Mouse (Mus musculus): ENCODE results near the gene Slc30a10. TPM values are rescaled to one million over a fixed set of nuclear protein-coding genes. Genes with fewer than 3 reads are reported as not detected.

The Slc30a10 gene
- polyA plus RNA-seq, 1 experiment from 2014 or later = 8.3 TPM

- 54% methylated on average over 14 of the region's 14 CpGs for WGBS
- no peak for ATAC-seq
- 0 out of 2 replicates have a peak, but pooled peaks cover 3% of the 10 kb centered on the region for H3K4me1 ChIP-seq (ENCODE audit: control insufficient read depth, insufficient read depth, low read depth, low read length)
- H3K36me3 ChIP-seq (ENCODE audit: control insufficient read depth, insufficient read depth, low read length) = no peaks in the 10 kb centered on the region
- H3K9ac ChIP-seq (ENCODE audit: low read depth, low read length) = no peak overlapping the region
- no peaks in the 10 kb centered on the region for H3K27me3 ChIP-seq (replicated peaks; ENCODE audit: control insufficient read depth, insufficient read depth, low read length)
- H3K27ac ChIP-seq (ENCODE audit: low read depth, low read length) = no peak overlapping the region
- no peaks in the 10 kb centered on the region for H3K9me3 ChIP-seq (ENCODE audit: control insufficient read depth, low read length)
- H3K4me2 ChIP-seq (ENCODE audit: low read length) = peak overlapping the region; percentile 8; the same call in 1 of the 2 replicates
- H3K4me3 ChIP-seq (ENCODE audit: low read length) = no peak overlapping the region
Observed at GRCm38 (mm10) chr1:185496791-185497460, 42.3 kb downstream of the Slc30a10 start.

- Histone ChIP-seq H3K9me3 (ENCODE audit: control insufficient read depth, low read length) (no peaks in the 10 kb centered on the region), H3K27me3 (replicated peaks; ENCODE audit: control insufficient read depth, insufficient read depth, low read length) (no peaks in the 10 kb centered on the region), H3K4me3 (ENCODE audit: low read length) (no peak overlapping the region), H3K27ac (ENCODE audit: low read depth, low read length) (no peak overlapping the region), H3K36me3 (ENCODE audit: control insufficient read depth, insufficient read depth, low read length) (no peaks in the 10 kb centered on the region), H3K9ac (ENCODE audit: low read depth, low read length) (no peak overlapping the region), H3K4me1 (ENCODE audit: control insufficient read depth, insufficient read depth, low read depth, low read length) (0 out of 2 replicates have a peak, but pooled peaks cover 3% of the 10 kb centered on the region), H3K4me2 (ENCODE audit: low read length) (no peak overlapping the region)
- ATAC-seq = no peak
- 70% methylated on average over 7 of the region's 7 CpGs for WGBS
Observed at GRCm38 (mm10) chr1:185500602-185501001, 46.0 kb downstream of the Slc30a10 start.

GRCm38 (mm10) chr1:185501801-185502340 is 47.2 kb downstream of the Slc30a10 start:
- Histone ChIP-seq H3K4me3 (ENCODE audit: low read length) (no peak overlapping the region), H3K27ac (ENCODE audit: low read depth, low read length) (no peak overlapping the region), H3K36me3 (ENCODE audit: control insufficient read depth, insufficient read depth, low read length) (no peaks in the 10 kb centered on the region), H3K9me3 (ENCODE audit: control insufficient read depth, low read length) (no peaks in the 10 kb centered on the region), H3K9ac (ENCODE audit: low read depth, low read length) (no peak overlapping the region), H3K27me3 (replicated peaks; ENCODE audit: control insufficient read depth, insufficient read depth, low read length) (no peaks in the 10 kb centered on the region), H3K4me2 (ENCODE audit: low read length) (no peak overlapping the region), H3K4me1 (ENCODE audit: control insufficient read depth, insufficient read depth, low read depth, low read length) (0 out of 2 replicates have a peak, but pooled peaks cover 2% of the 10 kb centered on the region)
- ATAC-seq = no peak
- 29% methylated on average over 10 of the region's 10 CpGs for WGBS

- Histone ChIP-seq H3K27ac (ENCODE audit: low read depth, low read length) (no peak overlapping the region), H3K4me2 (ENCODE audit: low read length) (no peak overlapping the region), H3K27me3 (replicated peaks; ENCODE audit: control insufficient read depth, insufficient read depth, low read length) (no peaks in the 10 kb centered on the region), H3K9me3 (ENCODE audit: control insufficient read depth, low read length) (no peaks in the 10 kb centered on the region), H3K36me3 (ENCODE audit: control insufficient read depth, insufficient read depth, low read length) (no peaks in the 10 kb centered on the region), H3K4me1 (ENCODE audit: control insufficient read depth, insufficient read depth, low read depth, low read length) (no peaks in the 10 kb centered on the region), H3K4me3 (ENCODE audit: low read length) (no peak overlapping the region), H3K9ac (ENCODE audit: low read depth, low read length) (no peak overlapping the region)
- no peak for ATAC-seq
- WGBS = 63% methylated on average over 6 of the region's 6 CpGs
Observed at GRCm38 (mm10) chr1:185502550-185502949, 47.9 kb downstream of the Slc30a10 start.

GRCm38 (mm10) chr1:185509042-185509441 is 54.4 kb downstream of the Slc30a10 start:
- Histone ChIP-seq H3K4me3 (ENCODE audit: low read length) (no peak overlapping the region), H3K9me3 (ENCODE audit: control insufficient read depth, low read length) (no peaks in the 10 kb centered on the region), H3K9ac (ENCODE audit: low read depth, low read length) (no peak overlapping the region), H3K36me3 (ENCODE audit: control insufficient read depth, insufficient read depth, low read length) (no peaks in the 10 kb centered on the region), H3K4me2 (ENCODE audit: low read length) (no peak overlapping the region), H3K27me3 (replicated peaks; ENCODE audit: control insufficient read depth, insufficient read depth, low read length) (no peaks in the 10 kb centered on the region), H3K27ac (ENCODE audit: low read depth, low read length) (no peak overlapping the region), H3K4me1 (ENCODE audit: control insufficient read depth, insufficient read depth, low read depth, low read length) (no peaks in the 10 kb centered on the region)
- ATAC-seq = no peak
- 76% methylated on average over 3 of the region's 3 CpGs for whole genome bisulfite sequencing

- H3K4me2 ChIP-seq (ENCODE audit: low read length) = no peak overlapping the region
- WGBS = 91% methylated on average over 5 of the region's 5 CpGs
Observed at GRCm38 (mm10) chr1:185511306-185511705, 56.7 kb downstream of the Slc30a10 start.

GRCm38 (mm10) chr1:185515526-185515979 is 60.9 kb downstream of the Slc30a10 start:
- ATAC-seq = no peak
- H3K9me3 ChIP-seq (ENCODE audit: control insufficient read depth, low read length) = no peaks in the 10 kb centered on the region
- no peak overlapping the region for H3K4me3 ChIP-seq (ENCODE audit: low read length)
- H3K4me2 ChIP-seq (ENCODE audit: low read length) = no peak overlapping the region
- 61% methylated on average over 14 of the region's 14 CpGs for WGBS
- no peak overlapping the region for H3K27ac ChIP-seq (ENCODE audit: low read depth, low read length)
- no peaks in the 10 kb centered on the region for H3K27me3 ChIP-seq (replicated peaks; ENCODE audit: control insufficient read depth, insufficient read depth, low read length)
- no peak overlapping the region for H3K9ac ChIP-seq (ENCODE audit: low read depth, low read length)
- no peaks in the 10 kb centered on the region for H3K4me1 ChIP-seq (ENCODE audit: control insufficient read depth, insufficient read depth, low read depth, low read length)
- H3K36me3 ChIP-seq (ENCODE audit: control insufficient read depth, insufficient read depth, low read length) = no peaks in the 10 kb centered on the region

More at GRCm38 (mm10) chr1:185511306-185511705, 56.7 kb downstream of the Slc30a10 start:
- Histone ChIP-seq H3K27me3 (replicated peaks; ENCODE audit: control insufficient read depth, insufficient read depth, low read length) (no peaks in the 10 kb centered on the region), H3K4me3 (ENCODE audit: low read length) (no peak overlapping the region), H3K27ac (ENCODE audit: low read depth, low read length) (no peak overlapping the region), H3K4me1 (ENCODE audit: control insufficient read depth, insufficient read depth, low read depth, low read length) (no peaks in the 10 kb centered on the region), H3K36me3 (ENCODE audit: control insufficient read depth, insufficient read depth, low read length) (no peaks in the 10 kb centered on the region), H3K9ac (ENCODE audit: low read depth, low read length) (no peak overlapping the region), H3K9me3 (ENCODE audit: control insufficient read depth, low read length) (no peaks in the 10 kb centered on the region)
- ATAC-seq = no peak

- no peak overlapping the region for H3K4me3 ChIP-seq (ENCODE audit: low read length)
- no peak overlapping the region for H3K27ac ChIP-seq (ENCODE audit: low read depth, low read length)
- H3K4me1 ChIP-seq (ENCODE audit: control insufficient read depth, insufficient read depth, low read depth, low read length) = no peaks in the 10 kb centered on the region
- H3K9ac ChIP-seq (ENCODE audit: low read depth, low read length) = no peak overlapping the region
- H3K9me3 ChIP-seq (ENCODE audit: control insufficient read depth, low read length) = no peaks in the 10 kb centered on the region
- no peak overlapping the region for H3K4me2 ChIP-seq (ENCODE audit: low read length)
- no peak for ATAC-seq
- H3K36me3 ChIP-seq (ENCODE audit: control insufficient read depth, insufficient read depth, low read length) = no peaks in the 10 kb centered on the region
- H3K27me3 ChIP-seq (replicated peaks; ENCODE audit: control insufficient read depth, insufficient read depth, low read length) = no peaks in the 10 kb centered on the region
- WGBS = 55% methylated on average over 10 of the region's 10 CpGs
Observed at GRCm38 (mm10) chr1:185516041-185516440, 61.4 kb downstream of the Slc30a10 start.

- Histone ChIP-seq H3K4me3 (ENCODE audit: low read length) (no peak overlapping the region), H3K27me3 (replicated peaks; ENCODE audit: control insufficient read depth, insufficient read depth, low read length) (no peaks in the 10 kb centered on the region), H3K36me3 (ENCODE audit: control insufficient read depth, insufficient read depth, low read length) (no peaks in the 10 kb centered on the region), H3K4me2 (ENCODE audit: low read length) (no peak overlapping the region), H3K4me1 (ENCODE audit: control insufficient read depth, insufficient read depth, low read depth, low read length) (no peaks in the 10 kb centered on the region), H3K9ac (ENCODE audit: low read depth, low read length) (no peak overlapping the region), H3K9me3 (ENCODE audit: control insufficient read depth, low read length) (no peaks in the 10 kb centered on the region), H3K27ac (ENCODE audit: low read depth, low read length) (no peak overlapping the region)
- no peak for ATAC-seq
- WGBS = 3% methylated on average over 3 of the region's 5 CpGs
Observed at GRCm38 (mm10) chr1:185517566-185517965, 62.9 kb downstream of the Slc30a10 start.
